Mouse (Mus musculus): ENCODE data around the gene Mt1. TPM values are rescaled to one million over a fixed set of nuclear protein-coding genes. Genes with fewer than 3 reads are reported as not detected.

Mt1 gene
- total and polyA plus RNA-seq, 3 experiments, result 1,659 to 5,354 (median 3,016) TPM

- no peak for DNase-seq (ENCODE audit: low spot score)
- H3K4me1 ChIP-seq (ENCODE audit: insufficient read depth, low read depth, low read length), result peaks cover 12% of the 10 kb centered on the region
Observed at GRCm38 (mm10) chr8:94209639-94210038, 30.8 kb downstream of the Mt1 start.

DNA sequence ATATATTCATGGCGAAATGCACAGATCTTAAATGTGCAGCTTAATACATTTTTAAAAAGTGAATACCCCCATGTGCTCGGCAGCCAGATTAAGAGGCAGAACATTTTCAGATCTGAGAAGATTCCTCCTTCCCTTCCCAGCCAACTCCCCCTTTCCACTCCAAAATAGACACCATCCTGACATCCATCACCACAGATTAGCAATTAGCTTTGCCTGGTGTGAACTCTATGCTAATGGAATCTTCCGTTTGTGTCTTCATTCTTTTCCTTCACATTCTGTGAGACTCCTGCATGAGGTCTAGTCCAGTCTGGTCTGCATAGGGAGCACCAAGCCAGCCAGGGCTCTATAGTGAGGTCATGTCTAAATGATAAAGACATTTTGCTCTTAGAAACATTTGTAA is 31.3 kb downstream of the Mt1 start:
- Histone ChIP-seq H3K4me1 (ENCODE audit: insufficient read depth, low read depth, low read length) (peaks cover 16% of the 10 kb centered on the region), H3K9me3 (replicated peaks) (no peaks in the 10 kb centered on the region), H3K36me3 (replicated peaks) (no peaks in the 10 kb centered on the region), H3K4me3 (ENCODE audit: low read depth, low read length) (no peak overlapping the region), H3K27me3 (ENCODE audit: insufficient read depth, low read length) (peaks cover 17% of the 10 kb centered on the region)
- DNase-seq (ENCODE audit: low spot score), result no peak
- no peak for TF ChIP-seq CTCF (IDR thresholded peaks at IDR 0.05; ENCODE audit: low read depth, low read length)
- no peak for TF ChIP-seq POLR2AphosphoS5 (IDR thresholded peaks at IDR 0.05; ENCODE audit: insufficient replicate concordance, low read depth, low read length)
- ATAC-seq (ENCODE audit: extremely low read depth, insufficient number of reproducible peaks, low FRiP score, poor library complexity, severe bottlenecking), result no peak

More at GRCm38 (mm10) chr8:94209639-94210038, 30.8 kb downstream of the Mt1 start:
- ATAC-seq (ENCODE audit: extremely low read depth, insufficient number of reproducible peaks, low FRiP score, poor library complexity, severe bottlenecking), result no peak
- H3K4me3 ChIP-seq (ENCODE audit: low read depth, low read length), result no peak overlapping the region
- H3K27me3 ChIP-seq (ENCODE audit: insufficient read depth, low read length), result peaks cover 18% of the 10 kb centered on the region
- H3K36me3 ChIP-seq (replicated peaks), result no peaks in the 10 kb centered on the region
- no peak for TF ChIP-seq GATA2 (IDR thresholded peaks at IDR 0.05; ENCODE audit: borderline replicate concordance, low read depth, low read length)
- TF ChIP-seq CTCF (IDR thresholded peaks at IDR 0.05; ENCODE audit: low read depth, low read length), result no peak
- TF ChIP-seq POLR2AphosphoS5 (IDR thresholded peaks at IDR 0.05; ENCODE audit: insufficient replicate concordance, low read depth, low read length), result no peak
- TF ChIP-seq GATA1 (IDR thresholded peaks at IDR 0.05; ENCODE audit: borderline replicate concordance, low read length), result no peak
- no peak for TF ChIP-seq TAL1 (conservative IDR thresholded peaks at IDR 0.05; ENCODE audit: low read depth, low read length)
- H3K9me3 ChIP-seq (replicated peaks), result no peaks in the 10 kb centered on the region

DNA sequence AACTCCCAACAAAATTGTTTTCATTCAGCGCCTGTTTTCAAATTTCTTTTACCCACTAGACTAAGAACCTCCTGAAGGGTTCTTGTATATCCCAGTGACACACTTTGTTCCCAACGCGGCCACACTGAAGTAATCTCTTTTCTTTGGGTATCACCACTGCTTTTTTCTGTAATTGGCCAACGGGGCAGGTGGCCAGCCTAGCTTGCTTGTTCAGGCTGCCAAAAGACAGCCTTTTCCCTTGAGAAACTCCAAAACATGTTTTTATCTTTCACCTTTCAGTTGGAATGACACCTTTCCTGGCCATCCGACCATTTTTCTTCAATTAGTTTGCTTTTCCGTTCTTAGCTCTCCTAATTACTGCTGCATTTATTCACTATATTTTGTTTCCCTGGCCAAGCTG is 34.9 kb downstream of the Mt1 start:
- no peaks in the 10 kb centered on the region for H3K9me3 ChIP-seq (replicated peaks)
- H3K4me3 ChIP-seq (ENCODE audit: low read depth, low read length), result peak overlapping the region; percentile 77; the same call in 1 of the 2 replicates
- H3K36me3 ChIP-seq (replicated peaks), result peaks cover 21% of the 10 kb centered on the region
- ATAC-seq (ENCODE audit: extremely low read depth, insufficient number of reproducible peaks, low FRiP score, poor library complexity, severe bottlenecking) (no peak), DNase-seq (ENCODE audit: low spot score) (no peak)
- no peak for TF ChIP-seq GATA2 (IDR thresholded peaks at IDR 0.05; ENCODE audit: borderline replicate concordance, low read depth, low read length)
- TF ChIP-seq CTCF (IDR thresholded peaks at IDR 0.05; ENCODE audit: low read depth, low read length), result no peak
- no peak for TF ChIP-seq POLR2AphosphoS5 (IDR thresholded peaks at IDR 0.05; ENCODE audit: insufficient replicate concordance, low read depth, low read length)
- no peak for TF ChIP-seq TAL1 (conservative IDR thresholded peaks at IDR 0.05; ENCODE audit: low read depth, low read length)
- no peak for TF ChIP-seq GATA1 (IDR thresholded peaks at IDR 0.05; ENCODE audit: borderline replicate concordance, low read length)
- H3K27me3 ChIP-seq (ENCODE audit: insufficient read depth, low read length), result peaks cover 9% of the 10 kb centered on the region
- H3K4me1 ChIP-seq (ENCODE audit: insufficient read depth, low read depth, low read length), result peaks cover 39% of the 10 kb centered on the region

DNA sequence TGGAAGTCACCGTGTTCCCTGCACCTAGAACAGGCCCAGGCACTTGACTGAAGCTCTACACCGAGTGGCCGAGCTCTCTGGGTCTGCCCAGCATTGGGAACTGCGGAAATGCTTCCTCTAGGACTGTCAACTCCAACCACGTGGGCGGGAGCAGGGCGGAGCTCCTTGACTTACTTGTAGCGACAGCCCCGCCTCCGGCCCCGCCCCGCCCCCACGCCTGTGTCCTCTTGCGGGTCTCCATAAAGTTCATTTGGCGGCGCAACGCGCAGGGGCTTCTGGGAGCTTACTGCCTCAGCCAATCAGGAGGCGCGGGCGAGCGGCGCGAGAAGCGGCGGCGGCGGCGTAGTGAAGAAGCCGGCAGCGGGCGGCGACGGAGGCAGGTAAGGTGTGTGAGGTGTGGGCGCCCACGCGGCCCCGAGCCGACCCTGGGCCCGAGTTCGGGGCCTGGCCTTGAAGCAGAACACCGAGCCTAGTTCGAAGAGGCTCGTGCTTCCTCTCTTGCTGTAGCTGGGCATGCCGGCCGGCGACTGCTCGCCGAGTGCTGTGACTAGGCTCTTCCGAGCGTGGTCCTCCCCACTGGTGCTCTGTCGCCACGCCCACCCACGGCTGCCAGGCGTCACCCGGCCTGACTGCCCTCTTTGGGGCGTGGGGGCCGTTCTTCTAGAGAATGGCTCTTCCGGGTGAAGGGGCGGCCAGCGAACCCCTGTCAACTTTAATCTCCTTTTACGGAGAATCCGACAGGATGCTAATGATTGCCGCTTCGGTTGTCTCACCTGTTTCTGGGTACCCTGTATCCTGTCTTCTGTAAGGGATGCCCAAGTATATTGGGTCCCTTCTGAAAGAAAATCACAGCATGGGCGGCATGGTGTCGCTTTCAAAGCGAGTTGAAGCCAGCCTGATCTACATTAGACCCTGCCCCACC is 35.6 kb downstream of the Mt1 start, which contains the start of gene Nup93:
Gene Nup93, plus strand, starts transcription at position 313 of the 922 bp plus-strand sequence.
- peaks cover 26% of the 10 kb centered on the region for H3K36me3 ChIP-seq (replicated peaks)
- H3K4me1 ChIP-seq (ENCODE audit: insufficient read depth, low read depth, low read length), result peaks cover 39% of the 10 kb centered on the region
- DNase-seq (ENCODE audit: low spot score) (peak; percentile 94), ATAC-seq (ENCODE audit: extremely low read depth, insufficient number of reproducible peaks, low FRiP score, poor library complexity, severe bottlenecking) (peak; percentile 90)
- H3K4me3 ChIP-seq (ENCODE audit: low read depth, low read length), result peak within 1 kb of the TSS; percentile 77
- TF ChIP-seq GATA2 (IDR thresholded peaks at IDR 0.05; ENCODE audit: borderline replicate concordance, low read depth, low read length) (no peak), POLR2AphosphoS5 (IDR thresholded peaks at IDR 0.05; ENCODE audit: insufficient replicate concordance, low read depth, low read length) (no peak), TAL1 (conservative IDR thresholded peaks at IDR 0.05; ENCODE audit: low read depth, low read length) (no peak), GATA1 (IDR thresholded peaks at IDR 0.05; ENCODE audit: borderline replicate concordance, low read length) (no peak), CTCF (IDR thresholded peaks at IDR 0.05; ENCODE audit: low read depth, low read length) (no peak)
- peaks cover 6% of the 10 kb centered on the region for H3K27me3 ChIP-seq (ENCODE audit: insufficient read depth, low read length)
- H3K9me3 ChIP-seq (replicated peaks), result no peaks in the 10 kb centered on the region

GRCm38 (mm10) chr8:94227381-94227939 is 48.6 kb downstream of the Mt1 start:
- peaks cover 81% of the 10 kb centered on the region for H3K36me3 ChIP-seq (replicated peaks)
- TF ChIP-seq POLR2AphosphoS5 (IDR thresholded peaks at IDR 0.05; ENCODE audit: insufficient replicate concordance, low read depth, low read length) (no peak), GATA1 (IDR thresholded peaks at IDR 0.05; ENCODE audit: borderline replicate concordance, low read length) (no peak), GATA2 (IDR thresholded peaks at IDR 0.05; ENCODE audit: borderline replicate concordance, low read depth, low read length) (no peak), TAL1 (conservative IDR thresholded peaks at IDR 0.05; ENCODE audit: low read depth, low read length) (no peak), CTCF (IDR thresholded peaks at IDR 0.05; ENCODE audit: low read depth, low read length) (no peak)
- DNase-seq (ENCODE audit: low spot score), result no peak
- H3K4me3 ChIP-seq (ENCODE audit: low read depth, low read length), result no peak overlapping the region
- no peak for ATAC-seq (ENCODE audit: extremely low read depth, insufficient number of reproducible peaks, low FRiP score, poor library complexity, severe bottlenecking)
- H3K27me3 ChIP-seq (ENCODE audit: insufficient read depth, low read length), result no peaks in the 10 kb centered on the region
- 0 out of 2 replicates have a peak, but pooled peaks cover 4% of the 10 kb centered on the region for H3K4me1 ChIP-seq (ENCODE audit: insufficient read depth, low read depth, low read length)
- H3K9me3 ChIP-seq (replicated peaks), result no peaks in the 10 kb centered on the region

Other genes starting within 250 kb of the Mt1 start
- gene Amfr, start 166.2 kb upstream of the Mt1 start, total RNA-seq (2014; fragmentation: Nextera tagmentation), result 35.7 and 65.9 TPM in 2 replicates
- 108 and 123 TPM in 2 replicates for gene Amfr, start 166.2 kb upstream of the Mt1 start, total RNA-seq (2017)
- gene Amfr, start 166.2 kb upstream of the Mt1 start, polyA plus RNA-seq (2012), result 20.7 and 26.1 TPM in 2 replicates
- gene Nudt21, start 142.1 kb upstream of the Mt1 start, total RNA-seq (2014; fragmentation: Nextera tagmentation), result 33.2 and 48.8 TPM in 2 replicates
- 157 and 165 TPM in 2 replicates for gene Nudt21, start 142.1 kb upstream of the Mt1 start, total RNA-seq (2017)
- gene Nudt21, start 142.1 kb upstream of the Mt1 start, polyA plus RNA-seq (2012), result 470 and 611 TPM in 2 replicates
- 23.9 and 31.9 TPM in 2 replicates for gene Ogfod1, start 141.9 kb upstream of the Mt1 start, total RNA-seq (2014; fragmentation: Nextera tagmentation)
- 9.8 and 11.7 TPM in 2 replicates for gene Ogfod1, start 141.9 kb upstream of the Mt1 start, total RNA-seq (2017)
- 7.3 and 9.5 TPM in 2 replicates for gene Ogfod1, start 141.9 kb upstream of the Mt1 start, polyA plus RNA-seq (2012)
- gene Bbs2, start 80.2 kb upstream of the Mt1 start, total RNA-seq (2014; fragmentation: Nextera tagmentation), result 26.6 and 30.4 TPM in 2 replicates
- 11.6 and 13.4 TPM in 2 replicates for gene Bbs2, start 80.2 kb upstream of the Mt1 start, total RNA-seq (2017)
- gene Bbs2, start 80.2 kb upstream of the Mt1 start, polyA plus RNA-seq (2012), result 3.1 and 3.7 TPM in 2 replicates
- gene Mt4, start 41.9 kb upstream of the Mt1 start, total RNA-seq (2014; fragmentation: Nextera tagmentation), result not detected in 2 replicates
- not detected in 2 replicates for gene Mt4, start 41.9 kb upstream of the Mt1 start, total RNA-seq (2017)
- gene Mt4, start 41.9 kb upstream of the Mt1 start, polyA plus RNA-seq (2012), result not detected in 2 replicates
- gene Mt3, start 26.5 kb upstream of the Mt1 start, total RNA-seq (2014; fragmentation: Nextera tagmentation), result not detected in 2 replicates
- not detected in 2 replicates for gene Mt3, start 26.5 kb upstream of the Mt1 start, total RNA-seq (2017)
- gene Mt3, start 26.5 kb upstream of the Mt1 start, polyA plus RNA-seq (2012), result not detected in 2 replicates
- gene Mt2, start 6.4 kb upstream of the Mt1 start, total RNA-seq (2014; fragmentation: Nextera tagmentation), result 541 and 661 TPM in 2 replicates
- gene Mt2, start 6.4 kb upstream of the Mt1 start, total RNA-seq (2017), result 2,059 and 2,753 TPM in 2 replicates
- gene Mt2, start 6.4 kb upstream of the Mt1 start, polyA plus RNA-seq (2012), result 6,726 and 9,419 TPM in 2 replicates
- gene Nup93, start 35.5 kb downstream of the Mt1 start, total RNA-seq (2014; fragmentation: Nextera tagmentation), result 37.7 and 39.9 TPM in 2 replicates
- 40.8 and 42.5 TPM in 2 replicates for gene Nup93, start 35.5 kb downstream of the Mt1 start, total RNA-seq (2017)
- 5.6 and 6.0 TPM in 2 replicates for gene Nup93, start 35.5 kb downstream of the Mt1 start, polyA plus RNA-seq (2012)
- not detected in 2 replicates for gene Slc12a3, start 150.1 kb downstream of the Mt1 start, total RNA-seq (2014; fragmentation: Nextera tagmentation)
- gene Slc12a3, start 150.1 kb downstream of the Mt1 start, total RNA-seq (2017), result 0.17 and 0.44 TPM in 2 replicates
- not detected in 2 replicates for gene Slc12a3, start 150.1 kb downstream of the Mt1 start, polyA plus RNA-seq (2012)
- gene Herpud1, start 207.4 kb downstream of the Mt1 start, total RNA-seq (2014; fragmentation: Nextera tagmentation), result 51.7 and 54.7 TPM in 2 replicates
- 59.5 and 68.4 TPM in 2 replicates for gene Herpud1, start 207.4 kb downstream of the Mt1 start, total RNA-seq (2017)
- gene Herpud1, start 207.4 kb downstream of the Mt1 start, polyA plus RNA-seq (2012), result 46.6 and 63.0 TPM in 2 replicates

Data from G1E (cell line).